Mouse (Mus musculus) cerebellum, postnatal 36 days (tissue): Measurements from ENCODE around the gene Fpr-rs3.

ENCODE experiments used
- DNase-seq, 2 experiments: peaks; one replicate each; pipeline ENCODE4 v3.0.0; 2021 to 2022; ENCODE audit warnings: mixed read lengths in 2 of 2

Gene Fpr-rs3

GRCm38 (mm10) chr17:20624777-20625176, at the start of gene Fpr-rs3:
TSS of gene Fpr-rs3 (minus strand) at chr17:20624877.
- DNase-seq = no peak

DNA sequence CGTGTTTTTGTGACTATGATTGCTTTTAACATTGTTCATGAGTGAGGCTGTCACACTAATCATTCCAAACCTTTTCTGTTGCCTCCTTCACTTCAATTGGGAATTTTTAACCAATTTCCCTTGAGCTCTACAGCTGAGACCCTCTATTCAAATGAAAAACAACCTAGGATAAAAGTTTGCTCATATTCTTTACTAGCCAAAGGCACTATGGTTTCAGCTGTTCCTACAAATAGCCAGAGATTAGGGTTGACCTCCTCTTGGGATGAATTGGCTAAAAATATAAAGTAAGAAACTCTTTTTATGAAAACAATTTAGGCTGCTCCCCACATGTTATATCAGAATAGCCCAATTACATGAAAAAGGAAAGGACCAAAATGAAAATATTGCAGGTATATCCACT, 28.4 kb downstream of the Fpr-rs3 start, which contains the start of gene Vmn2r110:
Vmn2r110 (minus strand) TSS at position 101 of the 400 bp plus-strand sequence.
- no peak for DNase-seq
